In the genomic region with DNA sequence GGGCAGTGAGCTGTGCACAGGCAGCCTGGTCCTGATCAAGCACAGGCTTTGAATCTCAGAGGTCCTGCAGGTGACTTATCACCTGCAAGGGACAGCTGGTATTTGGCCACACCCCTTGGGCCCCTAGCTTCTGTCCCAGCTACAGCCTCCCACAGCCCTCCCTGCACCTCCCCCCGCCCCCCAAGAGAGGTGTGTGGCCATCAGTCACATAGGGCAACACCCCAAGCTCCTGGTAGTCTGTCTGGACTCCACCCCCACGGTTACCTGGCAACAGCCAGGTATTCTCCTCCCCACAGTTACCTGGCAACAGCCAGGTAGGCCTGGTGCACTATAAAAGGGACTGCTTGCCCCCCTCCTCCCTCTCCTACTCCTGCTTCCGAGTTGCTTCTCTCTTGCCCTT, we compare ENCODE assay signal across 20 mouse cellular contexts.
"Had no signal": no experiment of that assay in that cellular context is flagged by ENCODE, and none has a peak within 500 bp of the region (broad histone marks: within the 10 kb centered on the region; RNA-seq: fewer than 3 reads in every experiment).

No protein-coding gene starts in this region.

- H3K36me3 ChIP-seq: limb, embryonic 10.5 days; liver, embryonic 15.5 days; lung, embryonic 15.5 days; midbrain, embryonic 12.5 days; neural tube, embryonic 15.5 days had no signal

- H3K4me2 ChIP-seq: liver, embryonic 11.5 days; liver, embryonic 15.5 days; lung, embryonic 15.5 days; midbrain, embryonic 12.5 days; neural tube, embryonic 15.5 days had no signal

- H3K27ac ChIP-seq: layer of hippocampus, adult 2 months; left cerebral cortex, adult 2 months; liver, embryonic 15.5 days; lung, embryonic 15.5 days; macrophage; midbrain, embryonic 12.5 days; neural tube, embryonic 15.5 days had no signal

- H3K4me1 ChIP-seq: liver, embryonic 15.5 days; megakaryocyte, embryonic 14.5 days; midbrain, embryonic 12.5 days; neural tube, embryonic 15.5 days had no signal

- H3K9me3 ChIP-seq: limb, embryonic 10.5 days; liver, embryonic 15.5 days; lung, embryonic 15.5 days; midbrain, embryonic 12.5 days; neural tube, embryonic 15.5 days had no signal

- H3K4me3 ChIP-seq: layer of hippocampus, adult 2 months; left cerebral cortex, adult 2 months; limb, embryonic 10.5 days; liver, embryonic 15.5 days; lung, embryonic 15.5 days; megakaryocyte, embryonic 14.5 days; midbrain, embryonic 12.5 days; myocyte; neural tube, embryonic 15.5 days had no signal

- H3K9ac ChIP-seq: liver, embryonic 15.5 days; lung, embryonic 15.5 days; midbrain, embryonic 12.5 days; neural tube, embryonic 15.5 days had no signal

- DNase-seq: kidney, adult 11 months; kidney, adult 9 months; kidney, postnatal 10 days; kidney, postnatal 4 days; lung, postnatal 14 days; right cerebral cortex, adult 18-20 months; right cerebral cortex, postnatal 25 days; thymus, adult 18-20 months; thymus, postnatal 14 days had no signal

- H3K27me3 ChIP-seq: liver, embryonic 15.5 days; lung, embryonic 15.5 days; megakaryocyte, embryonic 14.5 days; neural tube, embryonic 15.5 days had no signal
